Mouse (Mus musculus) adrenal gland, adult 8-10 months (tissue): ENCODE data around the gene Hist1h4c. TPM values are rescaled to one million over a fixed set of nuclear protein-coding genes. Genes with fewer than 3 reads are reported as not detected.
"Not testable (repeated sequence)": the region's sequence is repeated elsewhere in the genome, so short reads cannot be mapped to it uniquely, and the experiment has no call there.

Experiments
- DNase-seq: peaks from one replicate; pipeline ENCODE4 v3.0.0; 2022
- microRNA-seq, 2 experiments: library from miRNA; unstranded; fragments of <30 nt; microRNA quantifications; one replicate each; pipeline ENCODE4 v1.2.0; 2022
- total RNA-seq, 4 experiments: library from RNA; stranded (reverse); gene quantifications; 2 replicates each; pipeline ENCODE4 v1.2.4; 2022

Gene Hist1h4c
- total RNA-seq, 4 experiments from 2014 or later = 71.9 to 93.9 (median 88.6) TPM

GRCm38 (mm10) chr13:23695514-23695913 is 2.7 kb downstream of the Hist1h4c start, which contains the start of gene Hist1h1t:
Hist1h1t (plus strand) TSS chr13:23695814.
- no peak for DNase-seq

- no peak for DNase-seq
Measured at GRCm38 (mm10) chr13:23694956-23695355, 3.3 kb downstream of the Hist1h4c start.

GRCm38 (mm10) chr13:23693856-23694440 is 4.3 kb downstream of the Hist1h4c start:
- no peak for DNase-seq

- no peak for DNase-seq
Measured at GRCm38 (mm10) chr13:23689459-23689858, 8.8 kb downstream of the Hist1h4c start.

GRCm38 (mm10) chr13:23688956-23689355 is 9.3 kb downstream of the Hist1h4c start:
- no peak for DNase-seq

DNA sequence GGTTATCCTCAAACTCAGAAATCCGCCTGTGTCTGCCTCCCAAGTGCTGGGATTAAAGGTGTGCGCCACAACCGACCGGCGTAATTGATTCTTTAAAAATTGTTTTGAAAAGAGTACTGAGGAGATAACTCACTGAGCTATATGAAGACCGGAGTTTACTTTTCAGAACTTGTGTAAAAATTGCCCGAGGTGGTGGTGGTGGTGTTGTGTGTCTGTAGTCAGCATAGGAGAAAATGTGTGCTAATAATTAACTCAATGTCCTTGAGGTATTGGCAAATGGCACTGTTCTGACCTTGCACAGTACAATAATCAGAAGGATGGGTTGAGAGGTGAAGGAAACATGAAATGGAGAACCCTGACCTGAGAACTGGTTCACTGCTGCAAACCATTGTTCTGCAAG is 10.3 kb downstream of the Hist1h4c start:
- DNase-seq = no peak

GRCm38 (mm10) chr13:23687181-23687580 is 11.1 kb downstream of the Hist1h4c start:
- DNase-seq = no peak

- DNase-seq = no peak
Measured at GRCm38 (mm10) chr13:23685966-23686365, 12.3 kb downstream of the Hist1h4c start.

DNA sequence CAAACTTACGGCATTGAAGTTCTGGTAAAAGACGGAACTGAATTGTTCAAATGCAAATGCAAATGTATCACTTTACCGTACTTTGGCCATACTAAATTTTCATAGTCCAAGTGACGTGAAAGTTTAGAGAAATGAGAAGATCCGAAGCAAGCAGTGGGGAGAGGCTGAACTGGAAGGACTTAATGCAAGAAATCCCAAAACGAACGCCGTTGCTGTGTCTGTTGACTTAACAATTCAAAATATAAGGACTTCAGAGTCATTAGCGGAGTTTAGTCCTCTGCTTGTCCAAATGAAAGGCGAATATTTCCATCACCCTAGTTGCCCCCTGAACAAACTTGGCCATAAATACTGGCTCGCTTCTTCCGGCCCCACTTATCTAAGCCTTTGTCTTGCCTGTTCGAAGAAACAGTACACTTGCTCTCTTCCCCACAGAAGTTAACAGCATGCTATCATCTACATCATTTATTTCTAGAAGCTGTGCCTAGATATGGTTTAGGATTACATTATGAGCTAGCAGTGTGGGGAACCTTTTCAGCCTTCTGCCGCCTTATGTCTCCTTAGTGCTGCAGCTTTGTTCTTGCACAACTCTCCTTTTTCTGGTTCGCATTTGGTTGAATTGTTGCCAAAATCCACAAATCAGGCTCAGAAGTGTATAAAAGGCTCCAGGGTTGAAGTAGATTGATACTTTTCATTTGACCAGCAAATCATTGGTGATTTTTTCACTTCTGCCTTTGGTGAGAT is 13.0 kb downstream of the Hist1h4c start:
- no peak for DNase-seq

- DNase-seq = not testable (repeated sequence)
Measured at GRCm38 (mm10) chr13:23684295-23684945, 13.8 kb downstream of the Hist1h4c start.

DNA sequence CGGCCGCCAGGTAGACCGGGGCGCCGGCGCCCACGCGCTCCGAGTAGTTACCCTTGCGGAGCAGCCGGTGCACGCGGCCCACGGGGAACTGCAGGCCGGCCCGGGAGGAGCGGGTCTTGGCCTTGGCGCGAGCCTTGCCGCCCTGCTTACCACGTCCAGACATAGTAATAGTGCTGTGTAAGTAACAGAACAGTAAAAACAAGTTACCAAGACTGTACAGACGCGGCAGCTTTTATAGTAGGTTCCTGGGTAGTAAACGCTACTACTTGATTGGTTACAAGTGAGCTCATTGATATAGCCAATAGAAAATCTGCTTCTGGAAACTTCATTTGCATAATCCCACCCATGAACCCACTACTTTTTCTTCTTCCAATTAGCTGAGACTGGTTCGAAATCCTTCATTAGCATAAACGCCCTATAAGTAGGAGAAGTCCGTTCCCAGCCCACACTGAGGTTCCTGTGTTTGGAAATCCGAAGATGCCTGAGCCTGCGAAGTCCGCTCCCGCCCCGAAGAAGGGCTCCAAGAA is 14.4 kb downstream of the Hist1h4c start, which contains the start of the genes Hist1h2ac and Hist1h2bc:
Gene Hist1h2ac, minus strand, starts transcription at position 194 of the 527 bp plus-strand sequence.
Gene Hist1h2bc, plus strand, starts transcription at position 445 of the 527 bp plus-strand sequence.
- DNase-seq = peak; percentile 83

DNA sequence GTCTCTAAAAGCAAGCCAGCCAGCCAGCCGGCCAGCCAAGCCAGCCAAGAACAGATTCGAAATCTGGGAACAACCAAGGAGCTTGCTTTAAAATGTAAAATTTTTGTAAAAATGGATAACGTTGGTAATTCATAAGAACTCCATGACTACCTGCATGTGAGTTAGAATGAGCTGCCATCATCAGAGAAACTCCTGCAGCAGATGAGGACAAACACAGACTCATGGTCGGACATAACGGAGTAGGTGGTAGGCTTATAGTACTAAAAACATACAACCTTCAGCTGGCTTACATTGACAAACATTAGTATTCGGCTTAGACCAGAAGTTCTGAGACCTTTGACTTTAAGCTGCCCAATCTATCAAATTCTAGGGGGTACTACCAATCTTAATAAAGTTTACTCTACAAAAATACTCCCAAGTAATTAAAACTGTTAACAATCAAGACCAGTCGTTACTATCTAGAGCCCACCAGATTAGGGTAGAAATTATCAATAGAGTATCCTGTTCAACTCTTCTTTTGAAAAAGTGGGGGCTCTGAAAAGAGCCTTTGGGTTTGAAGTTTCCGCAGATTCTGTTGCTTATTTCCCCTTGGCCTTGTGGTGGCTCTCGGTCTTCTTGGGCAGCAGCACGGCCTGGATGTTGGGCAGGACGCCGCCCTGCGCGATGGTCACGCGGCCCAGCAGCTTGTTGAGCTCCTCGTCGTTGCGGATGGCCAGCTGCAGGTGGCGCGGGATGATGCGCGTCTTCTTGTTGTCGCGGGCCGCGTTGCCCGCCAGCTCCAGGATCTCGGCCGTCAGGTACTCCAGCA is 15.1 kb downstream of the Hist1h4c start:
- not testable (repeated sequence) for DNase-seq

- DNase-seq = no peak
Measured at GRCm38 (mm10) chr13:23682623-23682946, 15.7 kb downstream of the Hist1h4c start.

DNA sequence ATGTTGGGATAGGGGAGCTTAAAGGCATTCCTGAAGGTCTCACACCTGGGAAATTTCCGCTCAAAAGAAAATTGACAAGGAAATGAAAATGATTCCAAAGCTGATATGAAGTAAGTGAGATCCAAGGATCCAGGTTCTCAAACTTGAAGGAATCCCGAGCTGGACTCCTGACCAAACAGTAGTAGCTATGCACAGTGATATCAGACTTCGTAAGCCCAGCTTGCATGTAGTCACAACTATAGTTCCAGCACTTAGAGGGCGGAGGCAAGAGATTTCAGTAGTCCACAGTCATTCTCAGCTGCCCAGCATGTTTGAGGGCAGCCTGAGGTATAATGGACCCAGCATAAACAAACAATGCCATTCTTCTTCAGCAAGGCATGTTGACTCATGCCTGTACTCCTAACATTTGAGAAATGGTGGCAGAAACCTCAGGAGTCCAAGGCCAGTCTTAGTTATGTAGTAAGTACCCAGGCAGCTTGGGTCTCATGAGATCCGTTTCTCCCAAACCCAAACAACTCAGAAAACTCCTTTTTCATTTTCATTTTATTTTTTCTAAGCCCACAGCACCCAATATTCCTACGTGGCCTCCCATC is 16.2 kb downstream of the Hist1h4c start:
- DNase-seq = no peak

DNA sequence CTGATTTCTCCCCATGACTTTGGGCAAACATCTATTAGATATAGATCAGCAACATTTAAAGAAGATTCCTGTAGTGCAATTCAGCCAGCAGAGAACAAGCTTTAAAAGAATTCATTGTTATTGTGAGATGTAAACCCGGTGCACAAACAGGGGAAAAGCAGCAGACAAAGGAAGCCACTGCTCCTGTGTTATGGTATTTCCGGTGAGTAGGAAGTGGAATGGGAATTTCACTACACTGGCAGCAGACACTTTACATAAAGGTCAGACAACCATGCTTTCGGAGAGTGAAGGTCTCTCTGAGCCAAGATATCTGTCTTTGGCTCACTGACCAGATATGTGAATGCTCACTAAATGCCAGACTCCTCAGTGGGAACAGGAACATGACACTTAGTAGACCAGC is 35.7 kb downstream of the Hist1h4c start:
- DNase-seq = no peak

DNA sequence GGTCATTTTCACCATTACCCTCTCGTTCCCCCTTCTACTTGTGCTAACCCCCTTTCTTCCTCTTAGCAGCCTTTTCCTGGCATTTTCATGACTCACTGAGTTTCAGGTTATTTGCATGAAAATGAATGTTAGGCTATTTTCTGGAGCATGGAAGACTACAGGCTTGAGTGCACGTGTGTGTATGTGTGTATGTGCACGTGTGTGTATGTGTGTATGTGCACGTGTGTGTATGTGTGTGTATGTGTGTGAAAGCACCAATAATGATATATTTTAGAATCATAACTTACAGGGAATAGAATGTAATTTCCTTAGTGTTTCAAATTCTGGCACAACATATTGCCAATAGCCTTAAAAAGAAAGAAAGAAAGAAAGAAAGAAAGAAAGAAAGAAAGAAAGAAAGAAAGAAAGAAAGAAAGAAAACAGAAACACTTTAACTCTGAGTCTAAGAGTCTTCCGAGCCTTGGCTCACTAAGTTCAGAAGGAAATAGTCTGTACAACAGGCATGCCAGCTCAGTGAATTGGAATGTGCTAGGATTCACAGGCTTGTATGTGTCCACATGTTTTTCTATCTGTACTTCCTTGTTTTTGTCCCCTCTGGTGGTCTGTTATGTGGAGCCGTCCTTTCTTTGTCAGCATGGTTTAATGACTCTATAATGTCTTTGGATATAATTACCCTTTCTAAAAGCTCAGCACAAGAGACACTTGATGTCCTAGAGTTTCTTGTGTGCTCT is 38.5 kb downstream of the Hist1h4c start:
- DNase-seq = no peak

Small RNAs within 50 kb of the gene (microRNA-seq; reads per million reads assigned to microRNA genes)
- gene Gm44314 (0 reads per million in 2 experiments), gene Gm44350 (0 reads per million in 2 experiments)

Other genes with a start within 250 kb of the Hist1h4c start
- gene Btn1a1, start 232.6 kb downstream of the Hist1h4c start, total RNA-seq = not detected
- not detected for gene Btn2a2, start 209.6 kb downstream of the Hist1h4c start, total RNA-seq
- gene Hist1h4h, start 167.4 kb downstream of the Hist1h4c start, total RNA-seq = 100 to 1,000 TPM; 381 to 523 (median 406) TPM
- gene Hist1h2af, start 164.5 kb downstream of the Hist1h4c start, total RNA-seq = 10 to 100 TPM in 3 of 4 experiments, 1 to 10 TPM in 1; 8.2 to 20.8 (median 16.2) TPM
- gene Hist1h3g, start 163.0 kb downstream of the Hist1h4c start, total RNA-seq = 1 to 10 TPM; 3.2 to 5.6 (median 4.7) TPM
- 1 to 10 TPM; 2.2 to 3.4 (median 2.9) TPM for gene Hist1h2bh, start 155.1 kb downstream of the Hist1h4c start, total RNA-seq
- gene Hist1h3f, start 154.4 kb downstream of the Hist1h4c start, total RNA-seq = 10 to 100 TPM; 16.8 to 22.6 (median 20.7) TPM
- 10 to 100 TPM; 54.2 to 65.8 (median 58.8) TPM for gene Hist1h4f, start 146.8 kb downstream of the Hist1h4c start, total RNA-seq
- 1 to 10 TPM; 2.2 to 3.9 (median 3.1) TPM for gene Hist1h1d, start 145.2 kb downstream of the Hist1h4c start, total RNA-seq
- gene Hist1h3e, start 136.1 kb downstream of the Hist1h4c start, total RNA-seq = 10 to 100 TPM; 48.1 to 62.5 (median 53.5) TPM
- 1 to 10 TPM; 4.5 to 9.9 (median 6.6) TPM for gene Hist1h2ae, start 127.2 kb downstream of the Hist1h4c start, total RNA-seq
- gene Hist1h2bg, start 127.1 kb downstream of the Hist1h4c start, total RNA-seq = 10 to 100 TPM; 55.2 to 81.2 (median 75.0) TPM
- 10 to 100 TPM; 18.7 to 29.5 (median 23.2) TPM for gene Hist1h2bf, start 124.3 kb downstream of the Hist1h4c start, total RNA-seq
- 1 to 10 TPM; 4.8 to 9.8 (median 5.8) TPM for gene Hist1h2ad, start 124.1 kb downstream of the Hist1h4c start, total RNA-seq
- gene Hist1h3d, start 122.7 kb downstream of the Hist1h4c start, total RNA-seq = 1 to 10 TPM; 2.9 to 4.8 (median 3.3) TPM
- gene Hist1h4d, start 116.9 kb downstream of the Hist1h4c start, total RNA-seq = 100 to 1,000 TPM; 116 to 151 (median 145) TPM
- 10 to 100 TPM; 11.0 to 15.5 (median 13.2) TPM for gene Hist1h2be, start 77.3 kb downstream of the Hist1h4c start, total RNA-seq
- gene Hist1h1e, start 75.9 kb downstream of the Hist1h4c start, total RNA-seq = 10 to 100 TPM; 61.3 to 77.8 (median 63.8) TPM
- gene Hist1h2ac, start 14.5 kb downstream of the Hist1h4c start, total RNA-seq = 1 to 10 TPM; 1.8 to 3.2 (median 2.3) TPM
- gene Hist1h2bc, start 14.3 kb downstream of the Hist1h4c start, total RNA-seq = 100 to 1,000 TPM; 105 to 176 (median 135) TPM
- gene Hist1h1t, start 2.6 kb downstream of the Hist1h4c start, total RNA-seq = under 1 TPM in 1 of 4 experiments, not detected in 3; 0.26 TPM
- 10 to 100 TPM; 27.4 to 41.7 (median 33.5) TPM for gene Hfe, start 12.4 kb upstream of the Hist1h4c start, total RNA-seq
- 100 to 1,000 TPM; 212 to 290 (median 255) TPM for gene Hist1h1c, start 40.4 kb upstream of the Hist1h4c start, total RNA-seq
- 10 to 100 TPM in 1 of 4 experiments, 1 to 10 TPM in 3; 4.3 to 10.9 (median 7.4) TPM for gene Hist1h3c, start 47.1 kb upstream of the Hist1h4c start, total RNA-seq
- 10 to 100 TPM; 14.8 to 24.3 (median 20.0) TPM for gene Hist1h2bb, start 48.3 kb upstream of the Hist1h4c start, total RNA-seq
- 10 to 100 TPM; 24.0 to 37.5 (median 29.3) TPM for gene Hist1h2ab, start 52.7 kb upstream of the Hist1h4c start, total RNA-seq
- gene Hist1h3b, start 53.8 kb upstream of the Hist1h4c start, total RNA-seq = 10 to 100 TPM; 18.1 to 29.8 (median 26.6) TPM
- 100 to 1,000 TPM in 1 of 4 experiments, 10 to 100 TPM in 3; 69.6 to 104 (median 91.8) TPM for gene Hist1h4b, start 58.6 kb upstream of the Hist1h4c start, total RNA-seq
- gene Hist1h4a, start 62.8 kb upstream of the Hist1h4c start, total RNA-seq = 10 to 100 TPM; 18.1 to 29.1 (median 26.8) TPM
- gene Hist1h3a, start 63.9 kb upstream of the Hist1h4c start, total RNA-seq = 10 to 100 TPM; 28.7 to 37.4 (median 36.4) TPM
- gene Hist1h1a, start 65.2 kb upstream of the Hist1h4c start, total RNA-seq = 10 to 100 TPM; 16.7 to 20.1 (median 18.6) TPM
- gene Trim38, start 71.5 kb upstream of the Hist1h4c start, total RNA-seq = under 1 TPM in 3 of 4 experiments, not detected in 1; 0.24 to 0.48 (median 0.26) TPM
- gene Slc17a2, start 108.5 kb upstream of the Hist1h4c start, total RNA-seq = under 1 TPM in 1 of 4 experiments, not detected in 3; 0.06 TPM
- 1 to 10 TPM in 1 of 4 experiments, under 1 TPM in 3; 0.18 to 1.4 (median 0.76) TPM for gene Slc17a3, start 141.0 kb upstream of the Hist1h4c start, total RNA-seq
- not detected for gene Slc17a1, start 169.3 kb upstream of the Hist1h4c start, total RNA-seq
- under 1 TPM in 3 of 4 experiments, not detected in 1; 0.13 to 0.38 (median 0.15) TPM for gene Slc17a4, start 216.6 kb upstream of the Hist1h4c start, total RNA-seq
- not detected for gene Hist1h2ba, start 235.7 kb upstream of the Hist1h4c start, total RNA-seq
- not detected for gene Hist1h2aa, start 236.0 kb upstream of the Hist1h4c start, total RNA-seq